Mouse (Mus musculus): ENCODE data around the gene Hoxb1. TPM values are rescaled to one million over a fixed set of nuclear protein-coding genes. Genes with fewer than 3 reads are reported as not detected.

The Hoxb1 gene
- polyA plus RNA-seq, 1 experiment from 2014 or later: 1.6 TPM

DNA sequence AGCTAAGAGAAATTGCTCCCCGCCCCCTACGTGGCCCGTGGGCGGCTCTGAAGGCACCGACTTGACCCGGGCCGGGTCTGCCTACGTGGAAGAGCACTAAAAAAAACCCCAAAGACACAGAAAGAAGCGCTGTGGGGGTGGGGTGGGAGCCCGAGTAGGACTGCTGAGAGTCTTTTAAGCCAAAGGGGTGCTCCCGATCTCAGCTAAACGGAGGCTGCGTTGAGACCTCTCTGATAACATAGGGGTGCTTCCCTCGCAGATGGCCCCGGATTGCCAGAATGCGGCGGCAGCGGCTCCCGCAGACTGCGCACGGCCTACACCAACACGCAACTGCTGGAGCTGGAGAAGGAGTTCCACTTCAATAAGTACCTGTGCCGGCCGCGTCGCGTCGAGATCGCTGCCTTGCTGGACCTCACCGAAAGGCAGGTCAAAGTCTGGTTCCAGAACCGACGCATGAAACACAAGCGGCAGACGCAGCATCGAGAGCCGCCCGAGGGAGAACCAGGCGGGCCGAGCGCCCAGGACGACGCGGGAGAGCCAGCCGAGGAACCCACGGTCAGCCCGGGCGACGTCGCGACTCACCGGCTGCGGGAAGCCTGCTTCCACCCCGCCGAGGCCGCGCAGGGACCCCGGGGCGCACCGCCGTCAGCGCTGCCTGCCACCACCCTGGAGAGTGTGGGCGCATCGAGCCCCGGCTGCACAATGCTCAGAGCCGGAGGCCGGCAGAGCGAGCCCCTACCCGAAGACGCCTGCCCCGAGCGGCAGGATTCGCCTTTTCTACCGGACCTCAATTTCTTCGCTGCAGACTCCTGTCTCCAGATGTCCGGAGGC lies 12.6 kb upstream of the Hoxb1 start:
- H3K9ac ChIP-seq: peak overlapping the region; percentile 100
- no peaks in the 10 kb centered on the region for H3K27me3 ChIP-seq
- no peaks in the 10 kb centered on the region for H3K9me3 ChIP-seq
- H3K4me3 ChIP-seq: peak overlapping the region; percentile 95
- H3K36me3 ChIP-seq: peaks cover 6% of the 10 kb centered on the region; the same call in 1 of the 2 replicates
- H3K4me2 ChIP-seq: peak overlapping the region; percentile 95
- ATAC-seq (ENCODE audit: low read depth): 0 out of 2 replicates have a peak, but pooled peaks have one; percentile 4
- 2% methylated on average over 75 of the region's 75 CpGs for WGBS
- peaks cover 55% of the 10 kb centered on the region for H3K4me1 ChIP-seq (replicated peaks)
- H3K27ac ChIP-seq (replicated peaks): peak overlapping the region; percentile 100

DNA sequence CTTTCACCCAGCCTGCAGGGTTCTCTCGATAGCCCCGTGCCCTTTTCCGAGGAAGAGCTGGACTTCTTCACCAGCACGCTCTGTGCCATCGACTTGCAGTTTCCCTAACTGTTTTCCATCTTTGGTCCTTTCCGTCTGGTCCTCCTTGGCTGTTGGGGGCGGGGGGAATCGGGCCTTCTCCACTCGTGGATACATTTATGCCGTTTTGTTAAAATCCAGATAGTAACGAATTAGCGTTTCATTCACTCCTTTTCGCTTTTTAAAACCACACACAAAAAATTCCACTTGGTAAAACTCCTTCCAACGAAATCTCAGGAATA lies 12.1 kb upstream of the Hoxb1 start:
- peak overlapping the region; percentile 100 for H3K27ac ChIP-seq (replicated peaks)
- no peak for ATAC-seq (ENCODE audit: low read depth)
- under 1% methylated on average over 14 of the region's 14 CpGs for WGBS
- H3K4me3 ChIP-seq: peak overlapping the region; percentile 95
- H3K9me3 ChIP-seq: no peaks in the 10 kb centered on the region
- peak overlapping the region; percentile 95 for H3K4me2 ChIP-seq
- no peaks in the 10 kb centered on the region for H3K27me3 ChIP-seq
- H3K36me3 ChIP-seq: peaks cover 6% of the 10 kb centered on the region; the same call in 1 of the 2 replicates
- peaks cover 49% of the 10 kb centered on the region for H3K4me1 ChIP-seq (replicated peaks)
- H3K9ac ChIP-seq: peak overlapping the region; percentile 100

DNA sequence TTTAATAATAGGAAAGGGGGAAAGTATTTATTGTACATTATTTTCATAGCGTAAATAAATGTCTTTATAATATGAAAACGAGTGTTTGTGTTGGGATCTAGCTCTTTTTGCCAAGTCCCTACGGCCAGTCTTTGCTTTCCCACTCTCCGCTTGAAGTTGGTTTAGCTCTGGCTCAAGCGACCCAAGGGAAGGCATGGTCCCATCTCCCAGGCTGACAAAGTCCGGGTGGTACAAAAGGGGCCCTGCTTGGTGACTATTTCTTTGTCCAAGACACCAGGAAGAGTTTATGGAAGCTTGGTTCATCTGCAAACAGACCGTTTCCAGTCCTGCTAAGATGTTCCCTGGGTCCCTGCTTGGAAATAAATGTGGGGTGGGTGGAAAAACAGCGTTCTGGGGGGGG lies 11.6 kb upstream of the Hoxb1 start:
- Histone ChIP-seq H3K9ac (peak overlapping the region; percentile 100), H3K9me3 (no peaks in the 10 kb centered on the region), H3K27me3 (no peaks in the 10 kb centered on the region), H3K27ac (replicated peaks) (peak overlapping the region; percentile 100), H3K36me3 (peaks cover 6% of the 10 kb centered on the region; the same call in 1 of the 2 replicates), H3K4me2 (peak overlapping the region; percentile 95), H3K4me3 (peak overlapping the region; percentile 95), H3K4me1 (replicated peaks) (peaks cover 44% of the 10 kb centered on the region)
- no peak for ATAC-seq (ENCODE audit: low read depth)
- WGBS: 2% methylated on average over 8 of the region's 8 CpGs

DNA sequence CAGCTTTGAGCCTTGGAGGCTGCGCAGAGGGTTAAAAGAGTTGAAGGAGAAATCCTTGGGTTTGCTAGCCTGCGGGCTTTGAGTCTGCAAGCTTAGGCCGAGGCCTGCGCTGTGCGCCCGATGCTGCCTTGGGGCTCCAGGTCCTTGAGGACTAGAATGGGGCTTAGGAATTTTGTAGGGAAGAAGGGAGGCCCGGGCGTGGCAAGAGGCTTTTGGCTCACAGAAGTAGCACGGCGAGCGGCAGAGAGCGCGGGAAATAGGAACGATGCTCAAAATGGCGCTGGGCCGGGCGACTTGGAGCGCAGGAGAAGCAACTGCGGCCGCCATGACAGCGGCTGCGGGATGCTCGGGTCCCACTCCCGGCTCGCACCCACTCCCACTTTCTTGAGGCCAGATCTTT lies 11.2 kb upstream of the Hoxb1 start:
- Histone ChIP-seq H3K27ac (replicated peaks) (peak overlapping the region; percentile 100), H3K27me3 (no peaks in the 10 kb centered on the region), H3K9ac (peak overlapping the region; percentile 100), H3K9me3 (no peaks in the 10 kb centered on the region), H3K4me2 (peak overlapping the region; percentile 95), H3K4me3 (peak overlapping the region; percentile 95), H3K36me3 (peaks cover 6% of the 10 kb centered on the region; the same call in 1 of the 2 replicates), H3K4me1 (replicated peaks) (peaks cover 40% of the 10 kb centered on the region)
- under 1% methylated on average over 25 of the region's 25 CpGs for WGBS
- no peak for ATAC-seq (ENCODE audit: low read depth)

DNA sequence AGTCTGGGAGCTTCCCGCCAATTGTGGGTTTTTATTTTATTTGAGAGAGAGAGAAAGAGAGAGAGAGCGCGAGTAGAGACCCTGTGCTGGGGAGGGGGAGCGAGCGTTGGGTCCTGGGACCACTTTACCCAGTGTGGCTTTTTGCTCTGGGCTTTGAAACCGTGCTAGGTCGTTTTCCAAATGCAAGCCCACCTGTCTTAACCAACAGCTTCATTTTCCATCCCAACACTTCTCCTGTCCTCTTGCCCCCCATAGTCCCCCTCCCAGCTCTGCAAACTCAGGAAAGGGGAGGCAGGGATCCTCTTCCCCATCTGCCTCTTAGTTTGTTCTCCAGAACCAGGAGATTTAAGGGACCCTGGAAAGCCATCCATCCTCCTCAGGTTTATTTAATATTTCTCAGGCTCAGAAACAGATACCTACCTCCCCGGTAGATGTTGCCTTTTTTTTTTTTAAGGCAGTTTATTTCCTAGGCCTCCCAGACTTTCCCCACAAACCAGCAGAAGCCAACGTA lies 10.7 kb upstream of the Hoxb1 start:
- Histone ChIP-seq H3K4me2 (peak overlapping the region; percentile 95), H3K27me3 (no peaks in the 10 kb centered on the region), H3K4me3 (peak overlapping the region; percentile 95), H3K4me1 (replicated peaks) (peaks cover 35% of the 10 kb centered on the region), H3K9ac (peak overlapping the region; percentile 100), H3K36me3 (peaks cover 6% of the 10 kb centered on the region; the same call in 1 of the 2 replicates), H3K9me3 (no peaks in the 10 kb centered on the region), H3K27ac (replicated peaks) (peak overlapping the region; percentile 100)
- no peak for ATAC-seq (ENCODE audit: low read depth)
- 2% methylated on average over 9 of the region's 9 CpGs for WGBS

DNA sequence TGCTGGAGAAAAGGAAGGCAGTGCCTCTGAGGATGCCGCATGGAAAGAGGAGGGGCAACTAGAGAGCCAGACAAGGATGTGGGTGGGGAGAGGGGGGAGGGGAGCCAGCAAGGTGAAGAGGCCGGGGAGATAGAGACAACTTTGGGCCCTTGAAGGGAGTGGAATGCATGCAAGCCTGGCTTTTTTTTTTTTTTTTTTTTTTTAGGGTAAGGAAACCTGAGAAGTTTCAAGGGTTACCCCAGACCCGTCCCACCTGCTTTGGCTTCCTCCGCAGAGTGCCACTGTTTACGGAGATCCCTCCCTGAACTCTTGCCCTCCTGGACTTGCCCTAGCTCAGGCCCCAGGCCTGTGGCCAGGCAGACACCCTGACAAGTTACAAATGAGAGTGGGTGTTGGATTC lies 1.7 kb upstream of the Hoxb1 start:
- no peak for ATAC-seq (ENCODE audit: low read depth)
- H3K9me3 ChIP-seq: no peaks in the 10 kb centered on the region
- H3K9ac ChIP-seq: no peak overlapping the region
- H3K4me3 ChIP-seq: no peak overlapping the region
- H3K27me3 ChIP-seq: peaks cover 18% of the 10 kb centered on the region; the same call in 1 of the 2 replicates
- H3K4me1 ChIP-seq (replicated peaks): peaks cover 24% of the 10 kb centered on the region
- H3K27ac ChIP-seq (replicated peaks): no peak overlapping the region
- 16% methylated on average over 5 of the region's 5 CpGs for WGBS
- H3K4me2 ChIP-seq: no peak overlapping the region
- no peaks in the 10 kb centered on the region for H3K36me3 ChIP-seq

DNA sequence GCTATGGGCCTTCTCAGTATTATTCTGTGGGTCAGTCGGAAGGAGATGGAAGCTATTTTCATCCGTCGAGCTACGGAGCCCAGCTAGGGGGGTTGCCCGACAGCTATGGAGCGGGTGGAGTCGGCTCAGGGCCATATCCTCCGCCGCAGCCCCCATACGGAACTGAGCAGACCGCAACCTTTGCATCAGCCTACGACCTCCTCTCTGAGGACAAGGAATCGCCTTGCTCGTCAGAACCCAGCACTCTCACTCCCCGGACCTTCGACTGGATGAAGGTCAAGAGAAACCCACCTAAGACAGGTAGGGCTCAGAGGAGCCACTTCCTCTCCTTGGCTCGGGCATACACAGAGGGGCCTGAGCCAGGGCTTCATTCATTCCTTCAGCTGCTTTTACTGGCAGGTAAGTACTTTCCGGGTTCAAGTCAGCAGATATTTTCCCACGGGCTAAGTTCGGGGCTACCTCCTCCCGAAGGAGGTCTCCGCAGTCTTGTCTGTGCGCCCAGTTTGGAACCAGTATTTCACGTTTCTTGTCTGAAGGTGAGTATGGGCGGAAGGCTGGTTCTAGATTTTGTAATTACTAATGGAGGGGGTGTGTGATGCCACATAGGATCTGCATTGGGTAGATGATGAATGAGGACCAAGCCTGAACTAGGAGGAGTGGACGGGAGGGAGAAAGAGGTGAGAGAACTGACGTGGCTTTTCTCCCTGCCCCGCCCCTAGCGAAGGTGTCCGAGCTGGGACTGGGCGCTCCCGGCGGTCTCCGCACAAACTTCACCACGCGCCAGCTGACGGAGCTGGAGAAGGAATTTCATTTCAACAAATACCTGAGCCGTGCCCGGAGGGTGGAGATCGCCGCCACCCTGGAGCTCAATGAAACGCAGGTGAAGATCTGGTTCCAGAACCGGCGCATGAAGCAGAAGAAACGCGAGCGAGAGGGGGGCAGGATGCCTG lies 815 bp downstream of the Hoxb1 start:
- Histone ChIP-seq H3K27me3 (peaks cover 18% of the 10 kb centered on the region; the same call in 1 of the 2 replicates), H3K9ac (peak overlapping the region; percentile 66), H3K4me2 (peak overlapping the region; percentile 64), H3K36me3 (no peaks in the 10 kb centered on the region), H3K4me1 (replicated peaks) (peaks cover 30% of the 10 kb centered on the region), H3K4me3 (peak overlapping the region; percentile 38), H3K9me3 (no peaks in the 10 kb centered on the region), H3K27ac (replicated peaks) (no peak overlapping the region)
- 2% methylated on average over 47 of the region's 47 CpGs for WGBS
- ATAC-seq (ENCODE audit: low read depth): peak; percentile 61

DNA sequence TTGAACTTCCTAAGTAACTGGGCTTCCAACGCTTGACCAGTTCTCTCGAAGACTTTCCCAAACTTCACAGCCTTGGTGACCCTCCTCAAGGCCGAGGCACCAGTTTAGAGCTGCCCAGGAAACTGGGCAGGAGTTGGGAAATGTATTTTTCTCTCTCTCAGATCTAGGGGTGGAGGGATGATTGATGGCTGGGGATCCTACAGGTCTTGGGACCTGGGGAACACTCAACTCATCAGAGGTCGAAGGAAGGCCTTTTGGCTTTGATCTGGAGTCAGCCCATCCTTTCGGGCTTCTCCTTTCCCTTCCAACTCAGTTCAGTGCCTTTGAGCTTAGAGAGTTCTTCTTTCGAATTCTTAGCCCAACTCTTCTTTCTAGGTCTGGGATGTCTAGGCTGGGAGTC lies 1.6 kb downstream of the Hoxb1 start:
- no peak for ATAC-seq (ENCODE audit: low read depth)
- peaks cover 38% of the 10 kb centered on the region for H3K4me1 ChIP-seq (replicated peaks)
- 19% methylated on average over 6 of the region's 6 CpGs for WGBS
- H3K36me3 ChIP-seq: no peaks in the 10 kb centered on the region
- no peak overlapping the region for H3K9ac ChIP-seq
- no peak overlapping the region for H3K27ac ChIP-seq (replicated peaks)
- no peak overlapping the region; the same call in 1 of the 2 replicates for H3K4me3 ChIP-seq
- H3K9me3 ChIP-seq: no peaks in the 10 kb centered on the region
- peaks cover 18% of the 10 kb centered on the region; the same call in 1 of the 2 replicates for H3K27me3 ChIP-seq
- H3K4me2 ChIP-seq: peak overlapping the region; percentile 64

DNA sequence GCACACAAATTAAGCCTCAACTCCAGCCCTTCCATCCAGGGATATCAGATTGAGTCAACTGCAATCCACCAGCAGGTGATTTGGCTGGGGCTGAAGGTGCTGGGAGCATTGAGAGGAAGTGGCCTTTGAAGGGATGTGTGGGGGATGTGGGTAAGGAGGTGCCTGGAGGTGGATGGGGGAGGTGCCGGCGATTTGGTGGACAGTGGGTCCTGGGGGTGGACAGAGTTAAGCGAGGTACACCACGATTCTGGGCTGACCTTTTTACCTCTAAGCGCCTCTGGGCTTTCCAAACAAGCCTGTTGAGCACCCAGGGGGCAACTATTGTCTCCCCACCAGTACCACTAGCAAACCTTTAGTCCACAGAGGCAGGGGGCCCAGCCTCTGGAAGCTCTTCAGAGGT lies 3.1 kb downstream of the Hoxb1 start:
- ATAC-seq (ENCODE audit: low read depth): no peak
- 21% methylated on average over 5 of the region's 5 CpGs for WGBS
- Histone ChIP-seq H3K4me3 (no peak overlapping the region), H3K9ac (no peak overlapping the region), H3K36me3 (no peaks in the 10 kb centered on the region), H3K9me3 (no peaks in the 10 kb centered on the region), H3K27me3 (peaks cover 18% of the 10 kb centered on the region; the same call in 1 of the 2 replicates), H3K27ac (replicated peaks) (no peak overlapping the region), H3K4me2 (no peak overlapping the region), H3K4me1 (replicated peaks) (peaks cover 45% of the 10 kb centered on the region)

DNA sequence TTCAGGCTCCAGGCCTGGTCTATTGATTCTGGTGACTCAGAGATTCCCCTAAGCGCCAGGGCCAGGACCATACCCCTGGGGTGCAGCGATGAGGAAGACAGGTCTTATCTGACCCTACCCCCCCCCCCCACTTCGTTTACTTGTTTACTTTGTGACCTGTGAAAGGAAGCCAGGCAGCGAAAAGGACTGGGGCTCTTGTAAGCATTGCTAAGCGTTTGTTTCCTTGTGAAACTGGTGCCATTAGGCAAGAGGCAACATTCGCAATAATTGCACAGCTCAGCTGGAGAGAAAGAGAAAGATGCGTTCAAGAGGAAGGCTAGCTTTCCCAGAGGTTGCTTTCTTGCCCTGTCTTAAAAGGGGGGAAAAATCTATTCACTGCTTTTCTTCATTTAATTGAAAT lies 3.6 kb downstream of the Hoxb1 start:
- Histone ChIP-seq H3K4me2 (no peak overlapping the region), H3K4me3 (no peak overlapping the region), H3K36me3 (no peaks in the 10 kb centered on the region), H3K27ac (replicated peaks) (no peak overlapping the region), H3K27me3 (peaks cover 18% of the 10 kb centered on the region; the same call in 1 of the 2 replicates), H3K4me1 (replicated peaks) (peaks cover 45% of the 10 kb centered on the region), H3K9ac (no peak overlapping the region), H3K9me3 (no peaks in the 10 kb centered on the region)
- ATAC-seq (ENCODE audit: low read depth): no peak
- 26% methylated on average over 7 of the region's 7 CpGs for whole genome bisulfite sequencing

DNA sequence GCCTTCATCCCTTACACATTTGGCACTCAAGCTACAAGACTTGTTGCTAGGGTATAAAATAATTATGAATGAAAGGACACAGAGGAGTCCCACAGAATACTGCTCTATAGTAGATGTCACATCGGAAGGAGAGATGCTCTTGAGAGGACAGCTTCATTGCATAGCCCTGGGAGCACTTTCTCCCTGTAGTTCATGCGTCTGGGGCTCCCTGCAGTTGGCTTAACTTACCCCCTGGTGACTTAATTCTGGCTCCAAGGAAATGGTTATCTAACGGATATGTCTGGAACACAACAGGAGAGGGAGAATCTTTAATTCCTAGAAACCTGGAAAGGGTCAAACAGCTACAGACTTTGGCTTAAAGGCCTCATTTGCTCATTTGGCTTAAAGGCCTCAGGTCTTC lies 6.2 kb downstream of the Hoxb1 start:
- Histone ChIP-seq H3K4me3 (no peak overlapping the region), H3K4me2 (no peak overlapping the region), H3K27me3 (peaks cover 9% of the 10 kb centered on the region; the same call in 1 of the 2 replicates), H3K4me1 (replicated peaks) (peaks cover 23% of the 10 kb centered on the region), H3K9me3 (no peaks in the 10 kb centered on the region), H3K27ac (replicated peaks) (no peak overlapping the region), H3K9ac (no peak overlapping the region), H3K36me3 (no peaks in the 10 kb centered on the region)
- no peak for ATAC-seq (ENCODE audit: low read depth)
- 19% methylated on average over 3 of the region's 3 CpGs for WGBS

All from neural tube, embryonic 13.5 days (tissue).